Mouse (Mus musculus) testis, adult 2 months (tissue): ENCODE results near the gene Slc39a11. TPM values are rescaled to one million over a fixed set of nuclear protein-coding genes. Genes with fewer than 3 reads are reported as not detected.

Source experiments
- H3K27ac ChIP-seq: fragments of 200-500 bp; 2 replicates; pipeline ENCODE4 v1.5.1; 2012; ENCODE audit warnings: low read depth, low read length; ENCODE audit not compliant: control insufficient read depth, insufficient read depth
- H3K27me3 ChIP-seq: fragments of 200-500 bp; 2 replicates; pipeline ENCODE4 v1.6.1; 2012; ENCODE audit warnings: mild to moderate bottlenecking, low read length, moderate library complexity; ENCODE audit not compliant: control insufficient read depth, insufficient read depth
- H3K36me3 ChIP-seq: fragments of 200-500 bp; 2 replicates; pipeline ENCODE4 v1.6.1; 2012; ENCODE audit warnings: mild to moderate bottlenecking, low read length; ENCODE audit not compliant: control insufficient read depth, insufficient read depth
- H3K4me1 ChIP-seq: fragments of 200-500 bp; 2 replicates; pipeline ENCODE4 v1.6.1; 2012; ENCODE audit warnings: low read length; ENCODE audit not compliant: control insufficient read depth, insufficient read depth
- H3K4me3 ChIP-seq: fragments of 200-500 bp; 2 replicates; pipeline ENCODE4 v1.5.1; 2012; ENCODE audit warnings: low read depth, mild to moderate bottlenecking, low read length, moderate library complexity, mixed read lengths; ENCODE audit not compliant: control insufficient read depth
- CTCF ChIP-seq: fragments of 200-500 bp; IDR thresholded peaks from 2 replicates; pipeline ENCODE4 v1.5.1; 2012; ENCODE audit warnings: low read depth, mild to moderate bottlenecking, inconsistent platforms, low read length, moderate library complexity; ENCODE audit not compliant: control insufficient read depth, insufficient read depth, insufficient replicate concordance
- POLR2A ChIP-seq: fragments of 200-500 bp; IDR thresholded peaks from 2 replicates; pipeline ENCODE4 v1.6.1; 2012; ENCODE audit warnings: low read depth, mild to moderate bottlenecking, inconsistent platforms, low read length, moderate library complexity; ENCODE audit not compliant: control insufficient read depth
- polyA plus RNA-seq: library from polyadenylated mRNA; depleted of rRNA; stranded (reverse); fragments of >200 nt; gene quantifications from 2 replicates; pipeline ENCODE4 v1.2.3, GENCODE M21; 2012

Gene Slc39a11
- polyA plus RNA-seq, 1 experiment: 8.9 TPM

- TF ChIP-seq POLR2A (no peak), CTCF (no peak)
- Histone ChIP-seq H3K36me3 (no peaks in the 10 kb centered on the region), H3K4me1 (no peaks in the 10 kb centered on the region), H3K27me3 (no peaks in the 10 kb centered on the region), H3K4me3 (no peak overlapping the region), H3K27ac (no peak overlapping the region)
Observed at GRCm38 (mm10) chr11:113259712-113260382, 390.0 kb downstream of the Slc39a11 start.

GRCm38 (mm10) chr11:113258016-113258415 lies 391.9 kb downstream of the Slc39a11 start:
- no peak overlapping the region for H3K27ac ChIP-seq
- no peak for TF ChIP-seq CTCF
- no peak for TF ChIP-seq POLR2A
- H3K4me3 ChIP-seq: no peak overlapping the region
- H3K4me1 ChIP-seq: no peaks in the 10 kb centered on the region
- H3K27me3 ChIP-seq: no peaks in the 10 kb centered on the region
- H3K36me3 ChIP-seq: no peaks in the 10 kb centered on the region

- Histone ChIP-seq H3K4me1 (no peaks in the 10 kb centered on the region), H3K36me3 (no peaks in the 10 kb centered on the region), H3K27me3 (no peaks in the 10 kb centered on the region), H3K27ac (no peak overlapping the region), H3K4me3 (no peak overlapping the region)
- TF ChIP-seq POLR2A: no peak
- TF ChIP-seq CTCF: no peak
Observed at GRCm38 (mm10) chr11:113254653-113255052, 395.2 kb downstream of the Slc39a11 start.

- Histone ChIP-seq H3K4me1 (no peaks in the 10 kb centered on the region), H3K4me3 (no peak overlapping the region), H3K36me3 (no peaks in the 10 kb centered on the region), H3K27me3 (no peaks in the 10 kb centered on the region), H3K27ac (no peak overlapping the region)
- TF ChIP-seq POLR2A: no peak
- TF ChIP-seq CTCF: no peak
Observed at GRCm38 (mm10) chr11:113253169-113253568, 396.7 kb downstream of the Slc39a11 start.

DNA sequence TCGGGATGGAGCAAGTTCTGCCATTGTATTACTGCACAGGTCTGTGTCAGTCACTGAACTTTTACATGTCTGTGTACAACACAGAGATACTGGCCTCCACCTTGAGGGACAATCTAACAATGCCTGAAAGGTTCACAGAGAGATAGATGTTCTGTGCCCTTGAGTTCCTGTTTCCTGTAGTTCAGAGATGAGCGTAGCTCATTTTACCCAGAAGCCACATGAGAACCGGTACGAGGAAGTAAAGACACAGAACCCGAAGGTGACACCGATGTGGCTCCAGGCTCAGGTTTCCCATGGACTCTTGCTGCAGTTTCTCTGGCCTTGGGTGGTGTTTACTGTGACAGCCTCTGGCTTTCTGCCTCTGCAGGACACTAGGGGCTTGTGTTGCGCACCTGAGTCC lies 398.7 kb downstream of the Slc39a11 start:
- H3K27ac ChIP-seq: no peak overlapping the region
- H3K4me1 ChIP-seq: no peaks in the 10 kb centered on the region
- no peak overlapping the region for H3K4me3 ChIP-seq
- H3K27me3 ChIP-seq: no peaks in the 10 kb centered on the region
- no peaks in the 10 kb centered on the region for H3K36me3 ChIP-seq
- no peak for TF ChIP-seq CTCF
- TF ChIP-seq POLR2A: no peak

DNA sequence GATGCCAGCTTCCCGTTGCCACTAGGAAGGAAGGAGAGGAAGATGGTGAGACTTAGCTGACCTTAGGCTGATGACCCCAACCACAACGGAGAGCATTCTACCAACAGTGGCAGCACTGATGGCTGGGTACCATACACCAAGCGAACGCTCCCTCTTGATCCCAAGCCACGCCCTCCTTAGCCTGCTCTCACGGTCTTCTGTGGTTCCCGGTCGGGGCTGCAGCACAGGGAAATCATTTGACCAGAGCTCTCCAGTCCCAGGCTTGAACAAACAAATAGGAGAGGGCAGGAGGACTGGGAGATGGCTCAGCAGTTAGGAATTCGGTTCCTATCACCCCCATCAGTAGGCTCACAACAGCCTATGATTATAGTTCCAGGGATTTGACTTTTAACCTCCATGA lies 403.4 kb downstream of the Slc39a11 start:
- Histone ChIP-seq H3K4me1 (no peaks in the 10 kb centered on the region), H3K4me3 (no peak overlapping the region), H3K36me3 (no peaks in the 10 kb centered on the region), H3K27me3 (no peaks in the 10 kb centered on the region), H3K27ac (no peak overlapping the region)
- TF ChIP-seq POLR2A (no peak), CTCF (no peak)

DNA sequence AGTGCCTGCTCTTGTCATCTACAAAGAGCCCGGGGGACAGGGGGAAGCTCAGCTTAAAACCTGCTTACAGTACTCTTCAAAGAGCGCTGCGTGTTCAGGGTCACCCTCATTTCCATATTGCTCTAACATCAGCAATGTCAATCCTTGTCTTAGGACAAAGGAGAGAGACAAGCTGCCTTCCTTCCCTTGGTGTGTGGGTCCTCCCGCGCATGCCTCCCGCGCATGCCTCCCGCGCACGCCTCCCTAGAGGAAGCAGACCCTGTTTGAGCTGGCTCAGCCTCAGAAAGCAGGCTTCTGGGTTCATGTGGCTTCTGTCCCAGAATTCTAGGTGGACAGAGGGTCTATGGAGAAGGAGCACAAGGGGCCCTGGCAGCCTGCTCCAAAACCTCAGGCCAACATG lies 404.2 kb downstream of the Slc39a11 start:
- TF ChIP-seq POLR2A: no peak
- TF ChIP-seq CTCF: no peak
- no peak overlapping the region for H3K4me3 ChIP-seq
- no peaks in the 10 kb centered on the region for H3K4me1 ChIP-seq
- no peaks in the 10 kb centered on the region for H3K27me3 ChIP-seq
- H3K36me3 ChIP-seq: no peaks in the 10 kb centered on the region
- no peak overlapping the region for H3K27ac ChIP-seq

GRCm38 (mm10) chr11:113234432-113234831 lies 415.4 kb downstream of the Slc39a11 start:
- Histone ChIP-seq H3K4me1 (no peaks in the 10 kb centered on the region), H3K36me3 (no peaks in the 10 kb centered on the region)
- TF ChIP-seq POLR2A (no peak), CTCF (no peak)

More at GRCm38 (mm10) chr11:113234432-113234831, 415.4 kb downstream of the Slc39a11 start:
- H3K4me3 ChIP-seq: no peak overlapping the region
- no peaks in the 10 kb centered on the region for H3K27me3 ChIP-seq
- H3K27ac ChIP-seq: no peak overlapping the region
